Mouse (Mus musculus) CD4-positive helper T cell, adult 2 months (primary cell): ENCODE data around the gene Bcl2l12.
A peak's percentile ranks its signal among the peaks of the same experiment; 100 is the strongest.

Experiments used
- DNase-seq: peaks from one replicate; pipeline ENCODE4 v3.0.0-alpha.2; 2012; ENCODE audit warnings: low read depth, missing footprints, low spot score

Bcl2l12 gene

DNA sequence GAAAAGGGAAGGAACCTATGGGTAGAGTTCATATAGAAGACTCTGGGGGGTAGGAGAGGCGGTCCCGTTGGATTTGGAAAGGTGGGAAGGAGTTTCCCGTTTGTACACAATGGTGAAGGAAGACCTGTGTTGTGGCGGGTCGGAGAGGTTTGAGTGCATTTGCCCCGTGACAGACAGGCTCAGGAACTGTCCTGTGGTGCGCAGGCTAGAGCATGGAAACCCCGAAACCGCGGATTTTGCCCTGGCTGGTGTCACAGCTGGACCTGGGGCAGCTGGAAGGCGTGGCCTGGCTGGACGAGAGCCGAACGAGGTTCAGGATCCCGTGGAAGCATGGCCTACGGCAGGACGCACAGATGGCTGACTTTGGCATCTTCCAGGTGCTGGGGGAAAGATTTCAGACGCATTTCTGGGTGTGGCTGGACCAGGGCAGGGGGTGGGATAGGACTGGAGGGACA is at the start of gene Bcl2l12:
TSS of gene Bcl2l12 (minus strand) at position 212 of the 455 bp plus-strand sequence.
- peak; percentile 40 for DNase-seq

DNA sequence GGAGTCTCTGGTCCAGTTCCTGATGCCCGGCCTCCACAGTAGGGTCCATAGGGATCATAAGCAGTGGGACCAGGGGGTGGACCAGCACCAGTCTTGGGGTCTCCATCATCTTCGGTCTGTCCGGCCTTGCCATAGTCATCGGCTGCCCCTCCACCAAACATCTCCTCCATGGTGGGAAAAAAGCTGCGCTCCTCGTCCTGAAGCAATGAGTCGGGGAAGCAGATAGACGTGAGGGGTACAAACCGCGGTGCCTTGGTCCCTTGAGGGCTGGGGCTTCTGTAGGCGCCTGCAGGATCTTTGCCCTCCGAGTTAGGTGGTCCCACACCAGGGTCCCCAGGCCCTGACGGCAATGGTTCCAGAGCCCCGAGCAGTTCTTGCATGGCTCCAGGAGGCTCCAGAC is 49.0 kb upstream of the Bcl2l12 start:
- DNase-seq: no peak

DNA sequence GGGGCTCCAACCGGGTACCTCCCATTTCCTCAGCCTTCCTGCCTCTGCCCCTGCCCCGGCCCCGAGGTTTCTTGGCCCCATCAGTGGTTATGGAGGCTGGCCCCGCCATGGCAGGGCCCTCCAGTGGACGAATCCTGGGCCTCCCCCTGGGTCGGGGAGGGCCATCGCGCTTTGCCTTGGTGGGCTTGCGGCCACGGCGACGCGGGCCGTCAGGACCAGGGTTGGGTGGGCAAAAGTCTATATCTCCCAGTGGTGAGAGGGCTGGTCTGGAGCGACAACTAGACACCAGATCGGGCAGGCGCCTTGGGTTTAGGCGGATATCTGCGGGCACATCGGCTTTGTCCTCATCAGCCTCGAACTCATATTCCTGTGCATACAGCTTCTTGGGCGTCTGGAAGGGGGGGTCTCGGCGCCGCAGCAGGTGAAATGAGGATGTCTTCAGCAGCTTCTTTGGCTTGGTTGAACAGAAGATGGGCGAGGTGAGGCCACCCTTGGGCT is 48.4 kb upstream of the Bcl2l12 start:
- no peak for DNase-seq

DNA sequence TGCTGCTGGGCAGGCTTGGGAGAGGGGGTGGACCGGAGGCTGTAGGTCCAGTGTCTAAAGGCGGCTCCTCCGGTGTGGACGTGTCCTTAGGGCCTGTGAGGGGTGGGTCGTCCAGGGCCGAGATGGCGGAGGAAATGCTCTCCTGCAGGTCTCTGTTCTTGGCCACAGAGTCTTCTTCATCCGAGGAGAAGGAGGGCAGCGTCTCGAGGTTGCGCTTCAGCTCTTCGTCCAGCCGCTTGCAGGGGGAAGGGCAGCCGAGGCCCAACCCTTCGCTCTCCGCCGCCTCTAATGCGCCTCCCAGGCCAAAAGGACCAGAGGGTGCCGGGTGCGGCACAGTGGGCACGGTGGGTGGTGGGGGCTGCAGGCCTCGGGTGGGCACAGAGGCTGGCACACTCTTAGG is 47.2 kb upstream of the Bcl2l12 start:
- DNase-seq: no peak

DNA sequence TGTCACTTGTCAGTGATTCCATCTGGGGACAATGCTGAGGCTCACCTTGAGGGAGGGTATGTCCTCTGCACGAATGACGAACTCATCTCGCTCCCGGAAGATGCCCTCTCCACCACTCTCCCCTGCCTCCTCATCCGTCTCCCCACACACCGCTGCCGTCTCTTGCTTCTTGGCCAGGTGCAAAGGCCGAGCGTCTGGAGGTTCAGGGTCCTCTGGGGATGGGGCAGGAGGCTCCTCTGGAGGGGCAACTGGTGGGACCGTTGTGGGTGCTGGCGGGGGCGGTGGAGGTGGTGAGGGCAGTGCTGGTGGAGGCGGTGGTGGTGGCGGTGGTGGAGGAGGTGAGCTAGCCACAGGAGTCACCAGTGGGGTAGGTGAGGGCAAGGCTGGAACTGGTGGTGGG is 44.8 kb upstream of the Bcl2l12 start:
- DNase-seq: no peak

DNA sequence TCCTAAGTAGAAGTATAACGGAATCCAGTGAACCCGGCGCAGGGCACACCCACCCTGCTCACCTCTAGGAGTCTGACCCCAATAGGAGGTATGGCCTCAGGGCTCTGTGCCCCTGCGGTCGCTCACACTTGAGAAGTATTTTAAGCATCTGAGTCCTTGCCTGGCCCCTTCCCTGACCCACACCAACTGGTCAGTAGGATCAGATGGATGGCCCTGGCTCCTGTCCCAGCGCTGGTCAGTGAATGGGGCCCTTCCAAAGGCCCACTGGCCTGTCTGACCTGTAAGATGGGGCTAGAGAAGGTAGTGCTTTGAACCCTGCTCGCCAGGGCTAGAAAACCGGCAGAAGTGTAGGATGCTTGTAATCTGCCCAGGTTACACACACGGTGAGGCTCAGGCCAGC is 42.3 kb upstream of the Bcl2l12 start:
- no peak for DNase-seq

DNA sequence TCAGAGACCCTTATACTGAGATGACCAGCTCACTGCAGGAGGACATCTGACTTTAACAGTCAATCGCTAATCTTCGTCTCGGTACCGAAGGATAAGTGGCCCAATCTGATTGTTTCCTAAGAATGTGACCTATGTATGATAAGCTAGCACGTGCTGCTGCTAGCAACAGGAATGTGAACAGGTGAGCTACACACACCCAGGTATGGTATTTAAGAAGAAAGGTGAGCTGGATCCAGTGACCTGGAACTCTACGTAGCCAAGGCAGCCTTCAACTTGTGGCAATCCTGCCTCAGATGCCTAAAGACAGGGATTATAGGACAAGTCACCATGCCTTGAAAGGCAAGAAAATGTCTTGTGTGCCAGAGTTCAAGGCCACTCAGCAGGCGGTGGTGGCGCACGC is 39.9 kb upstream of the Bcl2l12 start:
- DNase-seq: no peak

DNA sequence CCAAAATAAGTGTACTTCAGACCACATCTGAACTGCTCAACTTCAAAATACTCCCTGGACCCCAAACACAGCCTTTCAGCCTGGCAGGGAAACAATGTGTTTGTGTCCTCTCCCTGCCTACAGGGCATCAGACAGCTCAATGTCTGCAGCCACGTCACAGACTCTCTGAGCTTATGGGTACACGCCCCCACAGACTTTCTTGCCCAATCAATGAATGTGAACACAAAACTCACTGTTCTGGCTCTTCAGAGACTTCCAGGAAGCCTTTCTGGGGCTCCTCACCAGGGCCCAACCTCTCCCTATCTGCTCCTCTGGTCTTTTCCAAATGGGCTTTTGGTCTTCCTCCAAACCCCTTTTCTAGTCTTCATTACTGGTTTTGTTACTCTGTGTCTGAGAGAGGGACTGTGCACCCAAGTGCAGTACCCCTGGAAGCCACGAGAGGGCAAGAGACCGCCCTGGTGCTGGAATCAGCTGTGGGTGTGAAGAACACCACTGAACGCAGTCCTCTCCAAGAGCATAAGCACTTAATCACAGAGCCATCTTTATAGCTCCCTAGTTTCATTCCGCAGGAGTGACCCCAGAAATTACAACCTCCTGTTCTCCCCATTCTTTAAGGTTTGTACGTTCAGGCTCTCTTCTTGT is 39.3 kb upstream of the Bcl2l12 start:
- peak; percentile 67 for DNase-seq

DNA sequence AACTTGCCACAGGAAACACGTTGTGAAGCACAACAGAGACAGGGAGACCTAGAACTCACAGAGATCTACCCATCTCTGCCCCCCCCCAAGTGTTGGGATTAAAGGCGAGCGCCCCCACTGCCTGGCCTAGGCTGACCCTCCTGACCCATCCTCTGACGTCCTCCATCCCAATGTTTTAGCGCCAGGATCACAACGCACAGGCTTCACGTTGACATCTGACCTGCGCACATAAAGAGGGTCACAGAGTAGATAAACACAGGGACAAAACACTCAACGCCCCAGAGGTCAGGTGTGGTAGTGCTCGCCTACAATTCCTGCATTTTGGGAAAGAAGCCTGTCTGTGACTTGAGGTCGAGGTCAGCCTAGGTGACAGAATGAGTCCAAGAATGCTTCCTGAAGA is 38.2 kb upstream of the Bcl2l12 start:
- no peak for DNase-seq

DNA sequence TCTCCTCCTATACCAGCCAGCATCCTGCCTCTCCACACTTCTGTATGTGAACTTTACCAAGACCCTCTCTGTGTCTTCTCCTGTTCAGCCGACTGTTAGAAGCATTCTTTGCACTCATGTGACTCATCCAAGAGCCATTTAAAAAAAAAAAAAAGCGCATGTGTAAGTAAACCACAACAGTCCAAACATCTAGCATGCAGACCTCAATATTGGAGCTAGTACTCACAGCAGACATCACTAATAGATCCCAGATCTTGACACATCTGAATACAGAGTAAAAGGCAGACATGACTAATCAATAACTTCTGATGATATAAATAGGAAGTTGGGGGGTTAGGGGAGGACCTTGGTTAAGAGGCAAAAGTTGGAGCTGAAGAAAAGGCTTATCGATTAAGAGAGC is 37.1 kb upstream of the Bcl2l12 start:
- no peak for DNase-seq

DNA sequence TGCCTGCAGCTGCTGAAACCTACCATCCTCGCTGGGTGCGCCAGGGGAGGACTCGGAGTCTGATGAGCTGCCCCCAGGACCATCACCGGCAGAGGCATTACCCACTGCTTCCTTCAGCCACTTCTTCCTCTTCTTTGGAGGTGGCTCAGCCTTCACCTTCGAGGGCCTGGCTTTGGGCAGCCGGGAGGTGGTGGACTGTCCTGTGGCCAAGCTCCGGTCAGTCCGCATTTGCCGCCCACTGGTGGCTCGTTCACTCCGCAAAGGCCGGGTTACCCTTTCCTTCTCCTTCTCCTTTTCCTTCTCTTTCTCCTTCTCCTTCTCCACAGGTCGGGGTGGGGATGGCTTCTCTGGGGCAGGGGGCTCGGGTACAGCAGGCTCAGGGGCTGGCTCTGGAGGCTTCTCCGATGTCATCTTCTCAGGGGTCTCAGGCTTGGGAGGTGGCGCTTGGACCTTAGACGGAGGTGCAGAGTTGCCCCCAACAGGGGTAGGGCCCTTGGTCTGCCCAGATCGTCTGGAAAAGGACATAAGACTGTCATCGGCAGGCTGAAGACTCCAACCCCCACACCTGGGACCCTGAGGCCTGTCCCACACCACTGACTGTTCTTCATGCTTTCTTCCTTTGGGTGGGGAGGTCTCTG is 35.3 kb upstream of the Bcl2l12 start:
- DNase-seq: no peak

DNA sequence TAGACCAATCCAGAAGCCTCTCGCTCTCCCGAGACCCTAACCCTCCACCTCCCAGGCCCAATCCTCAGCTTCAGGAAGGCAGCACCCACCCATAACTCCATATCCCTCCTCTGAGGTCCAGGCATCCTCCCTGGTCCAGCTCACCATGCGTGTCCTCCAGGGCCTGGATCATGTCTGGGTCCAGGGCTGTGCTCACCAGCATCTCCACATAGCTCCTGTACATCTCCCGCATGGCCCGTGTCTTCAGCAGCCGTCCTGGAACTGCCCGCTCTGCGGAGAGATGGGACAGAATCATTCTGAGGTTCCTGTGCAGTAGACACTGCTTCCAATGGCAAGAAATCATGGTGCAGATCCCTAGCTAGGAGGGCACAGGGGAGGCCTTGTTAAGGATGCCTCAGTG is 32.3 kb upstream of the Bcl2l12 start:
- no peak for DNase-seq

DNA sequence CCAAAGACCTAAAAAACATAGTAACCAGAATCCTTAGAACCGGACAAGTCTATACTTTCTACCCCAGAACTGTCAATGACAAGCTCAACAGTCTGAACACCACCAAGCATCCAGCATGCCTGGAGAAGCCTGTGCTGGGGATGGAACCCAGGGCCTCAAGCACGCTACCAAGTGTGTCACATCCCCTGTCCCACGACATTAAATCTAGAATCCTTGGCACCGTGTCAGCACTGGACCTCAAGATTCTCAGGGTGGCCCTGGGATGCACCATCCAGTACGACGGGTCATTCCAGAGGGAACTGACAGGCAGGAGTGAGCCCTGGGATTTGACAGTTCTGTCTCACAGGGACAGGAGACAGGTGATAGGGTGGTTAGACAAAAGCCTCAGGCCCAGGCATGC is 31.5 kb upstream of the Bcl2l12 start:
- no peak for DNase-seq

DNA sequence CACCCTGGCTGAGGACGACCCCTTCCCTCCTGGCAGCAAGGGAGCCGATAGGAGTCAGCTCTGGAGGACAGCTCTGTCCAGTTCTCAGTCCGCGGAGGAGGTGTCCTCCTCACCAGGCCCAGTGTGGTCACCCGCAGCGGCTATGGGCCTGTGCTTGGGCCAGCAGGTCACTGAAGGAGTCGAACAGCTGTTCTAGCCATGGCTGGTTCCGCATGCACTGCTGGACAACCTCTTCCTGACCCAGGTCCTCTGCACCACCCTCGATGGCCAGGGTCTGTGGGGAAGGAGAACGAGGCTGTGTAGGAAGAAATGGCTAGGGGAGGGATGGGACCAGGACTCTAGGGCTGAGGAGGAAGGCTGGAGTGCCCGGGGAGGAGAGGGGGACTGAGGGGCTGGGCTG is 29.8 kb upstream of the Bcl2l12 start:
- no peak for DNase-seq

DNA sequence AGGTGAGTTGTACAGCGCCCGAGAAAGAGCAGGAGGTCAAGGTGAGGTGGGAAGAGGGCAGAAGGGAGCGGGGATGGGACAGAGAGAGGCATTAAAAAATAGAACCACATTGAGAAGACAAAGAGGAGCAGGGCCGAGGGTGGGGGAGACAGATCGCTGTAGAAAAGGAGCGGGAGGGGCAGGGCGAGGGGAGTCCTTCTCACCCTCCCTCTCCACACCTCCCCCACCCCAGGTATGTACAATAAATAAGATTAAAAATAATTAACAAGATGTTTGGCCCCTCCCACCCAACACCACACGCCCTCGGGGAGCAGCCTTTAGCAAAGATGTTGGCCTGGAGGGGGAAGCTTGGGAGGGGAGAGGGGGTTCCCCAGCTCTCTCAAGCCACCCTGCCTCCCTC is 29.2 kb upstream of the Bcl2l12 start:
- DNase-seq: no peak

DNA sequence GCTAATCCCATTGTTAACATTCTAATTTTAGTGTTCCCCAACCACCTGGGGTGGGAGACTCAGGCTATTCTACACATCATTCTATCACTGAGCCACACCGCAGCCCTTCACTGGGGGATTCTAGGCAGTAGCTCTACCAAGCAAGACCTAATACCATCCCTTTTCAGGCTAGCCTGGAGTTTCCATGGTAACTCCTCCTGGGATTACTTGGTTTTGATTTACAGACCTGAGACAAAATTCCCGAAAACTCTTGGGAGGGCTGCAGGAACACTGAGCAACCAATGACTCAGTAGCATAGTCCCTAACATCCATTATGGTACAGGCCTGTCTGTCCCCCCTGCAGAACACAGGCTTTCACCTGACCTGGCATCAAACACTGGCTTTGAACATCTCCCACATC is 27.7 kb upstream of the Bcl2l12 start:
- DNase-seq: no peak

DNA sequence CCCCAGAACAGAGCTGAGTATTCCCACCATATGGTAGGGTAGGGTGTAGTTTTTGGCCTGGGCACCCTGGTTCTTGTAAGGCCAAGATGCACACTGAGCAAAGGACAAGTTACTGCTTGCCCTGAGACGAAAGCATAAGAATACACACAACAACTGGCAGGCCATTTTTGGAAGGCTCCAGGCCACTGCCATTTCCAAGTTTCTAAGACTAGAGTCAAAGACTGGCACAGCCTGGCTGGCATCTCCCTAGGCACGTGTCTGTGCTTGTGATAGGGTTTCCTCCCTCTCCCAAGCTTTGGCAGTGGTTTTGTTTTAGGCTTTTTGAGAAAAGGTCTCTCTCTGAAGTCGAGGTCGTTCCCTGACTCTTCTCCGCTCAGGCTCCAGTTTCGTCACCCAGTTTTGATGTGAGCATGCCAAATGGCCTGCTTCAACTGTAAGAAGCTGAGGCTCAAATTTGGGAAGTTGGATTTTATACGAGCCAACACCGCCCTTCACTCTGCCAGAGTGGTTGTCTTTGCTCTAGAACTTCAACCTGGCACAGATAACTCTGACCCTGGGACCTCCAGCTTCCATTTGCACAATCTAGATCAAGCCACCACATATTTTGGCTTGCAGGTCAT is 27.2 kb upstream of the Bcl2l12 start:
- DNase-seq: no peak

DNA sequence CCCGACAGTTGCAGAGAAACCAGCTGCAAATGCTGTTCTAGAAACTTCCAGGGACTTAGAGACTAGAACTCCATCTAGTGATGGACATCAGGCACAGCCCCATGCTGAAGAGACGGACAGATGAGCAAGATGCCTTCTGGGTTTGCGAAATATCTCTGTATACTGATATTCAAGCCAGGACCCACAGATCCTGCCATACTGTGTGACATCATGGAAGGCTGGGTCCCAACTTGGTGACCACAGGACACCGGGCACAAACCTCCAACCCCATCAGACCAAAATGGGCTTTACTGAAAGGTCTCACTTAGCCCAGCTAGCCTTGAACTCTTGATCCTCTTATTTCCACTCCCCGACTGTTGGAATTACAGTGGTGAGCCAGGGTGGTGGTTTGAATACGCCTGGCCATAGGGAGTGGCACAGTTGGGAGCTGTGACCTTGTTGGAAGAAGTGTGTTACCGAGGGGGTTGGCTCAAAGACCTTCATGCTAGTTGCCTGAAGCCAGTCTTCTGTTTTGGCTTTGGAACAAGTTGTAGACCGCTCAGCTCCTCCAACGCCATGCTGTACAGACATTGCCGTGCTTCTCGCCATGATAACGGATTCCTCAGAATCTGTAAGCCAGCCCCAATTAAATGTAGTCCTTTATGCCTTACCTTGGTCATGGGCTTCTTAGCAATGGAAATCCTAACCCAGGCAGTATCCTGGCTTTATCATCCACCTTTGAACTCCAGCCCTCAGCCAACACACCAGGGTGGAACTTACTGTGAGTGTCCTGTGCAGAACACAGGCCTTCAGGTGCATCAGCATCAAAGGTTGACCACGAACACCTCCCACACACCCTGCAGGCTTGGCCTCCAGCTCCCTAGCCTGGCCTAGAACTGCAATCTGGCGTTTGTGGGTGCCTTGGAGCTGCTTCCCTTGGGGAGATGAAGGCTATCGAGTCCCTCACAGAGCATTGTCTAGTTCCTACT is 26.1 kb upstream of the Bcl2l12 start:
- no peak for DNase-seq

DNA sequence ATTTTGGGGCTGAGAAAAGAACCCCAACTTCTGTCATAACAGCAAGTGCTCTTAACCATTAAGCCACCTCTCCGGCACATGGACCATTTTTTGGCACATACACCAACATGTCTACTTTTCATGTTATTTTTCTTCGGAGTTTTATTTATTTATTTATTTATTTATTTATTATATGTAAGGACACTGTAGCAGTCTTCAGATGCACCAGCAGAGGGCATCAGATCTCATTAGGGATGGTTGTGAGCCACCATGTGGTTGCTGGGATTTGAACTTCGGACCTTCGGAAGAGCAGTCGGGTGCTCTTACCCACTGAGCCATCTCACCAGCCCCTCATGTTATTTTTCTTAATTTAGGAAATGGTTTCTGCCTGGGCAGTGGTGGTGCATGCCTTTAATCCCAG is 25.2 kb upstream of the Bcl2l12 start:
- DNase-seq: peak; percentile 28

DNA sequence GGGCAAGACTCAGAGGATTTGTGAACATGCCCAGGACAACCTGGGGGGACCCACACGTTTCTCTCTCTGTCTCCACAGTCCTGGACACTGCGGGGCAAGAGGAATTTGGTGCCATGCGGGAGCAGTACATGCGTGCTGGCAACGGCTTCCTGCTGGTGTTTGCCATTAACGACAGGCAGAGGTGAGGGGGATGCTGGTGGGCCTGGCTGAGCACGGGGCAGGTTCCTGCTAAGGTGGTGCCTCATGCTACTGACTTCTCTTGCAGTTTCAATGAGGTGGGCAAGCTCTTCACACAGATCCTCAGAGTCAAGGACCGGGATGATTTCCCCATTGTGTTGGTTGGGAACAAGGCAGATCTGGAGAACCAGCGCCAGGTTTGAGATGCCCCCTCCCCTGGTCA is 21.7 kb upstream of the Bcl2l12 start:
- DNase-seq: no peak

DNA sequence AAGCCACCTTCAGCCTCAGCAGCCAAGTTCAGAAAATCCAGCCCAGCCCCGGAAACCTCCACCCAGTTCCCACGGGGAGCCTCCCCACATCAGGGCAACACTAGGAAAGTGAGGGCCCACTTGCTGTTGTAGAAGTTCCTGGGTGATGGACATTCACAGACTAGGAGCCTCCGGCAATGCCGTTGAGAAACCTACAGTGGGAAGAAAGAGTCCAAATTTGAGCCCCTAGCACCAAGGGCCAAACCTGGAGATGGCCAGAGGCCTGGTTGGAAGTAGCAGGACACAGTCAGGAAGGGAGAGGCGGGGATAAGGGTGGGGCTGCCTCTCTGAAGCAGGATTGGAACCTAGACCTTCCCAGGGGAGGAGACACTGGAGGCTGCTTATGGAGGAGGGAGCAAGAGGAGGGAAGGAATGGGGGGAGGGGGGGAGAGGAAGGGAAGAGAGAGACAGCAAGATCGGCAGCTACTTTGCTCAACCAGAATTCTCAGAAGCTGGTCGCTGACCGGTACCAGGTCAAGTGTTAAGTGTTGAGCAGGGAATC is 20.6 kb upstream of the Bcl2l12 start:
- no peak for DNase-seq
